Mouse (Mus musculus) liver, embryonic 11.5 days (tissue): ENCODE measurements around the gene Ret. TPM values are rescaled to one million over a fixed set of nuclear protein-coding genes. Genes with fewer than 3 reads are reported as not detected.

Experiments
- ATAC-seq: fragments of 200-750 bp; cut with Nextera tagmentation; replicated peaks from 2 replicates; pipeline ENCODE4 v1.8.0; 2017; ENCODE audit warnings: moderate number of reproducible peaks, mild to moderate bottlenecking, moderate TSS enrichment, moderate library complexity; ENCODE audit not compliant: low FRiP score
- DNase-seq: peaks from one replicate; pipeline ENCODE4 v3.0.0-alpha.2; 2017; ENCODE audit warnings: low spot score
- H3K27ac ChIP-seq: fragments of 300-500 bp; sonication (generic); 2 replicates; pipeline ENCODE4 v1.5.1; 2014; ENCODE audit warnings: mild to moderate bottlenecking, low read depth, low read length, control low read depth
- H3K27me3 ChIP-seq: fragments of 300-500 bp; sonication (generic); replicated peaks from 2 replicates; pipeline ENCODE4 v1.6.1; 2014; ENCODE audit warnings: low read length, mixed read lengths; ENCODE audit not compliant: control insufficient read depth, insufficient read depth
- H3K36me3 ChIP-seq: fragments of 300-500 bp; sonication (generic); 2 replicates; pipeline ENCODE4 v1.6.1; 2014; ENCODE audit warnings: mild to moderate bottlenecking, low read length, moderate library complexity, mixed read lengths; ENCODE audit not compliant: control insufficient read depth, insufficient read depth
- H3K4me1 ChIP-seq: fragments of 300-500 bp; sonication (generic); replicated peaks from 2 replicates; pipeline ENCODE4 v1.6.1; 2014; ENCODE audit warnings: low read length, mixed read lengths; ENCODE audit not compliant: control insufficient read depth, insufficient read depth
- H3K4me2 ChIP-seq: fragments of 300-500 bp; sonication (generic); 2 replicates; pipeline ENCODE4 v1.6.1; 2014; ENCODE audit warnings: mild to moderate bottlenecking, control low read depth, moderate library complexity
- H3K4me3 ChIP-seq: fragments of 300-500 bp; sonication (generic); 2 replicates; pipeline ENCODE4 v1.5.1; 2014; ENCODE audit warnings: low read depth, low read length, control low read depth
- H3K9ac ChIP-seq: fragments of 300-500 bp; sonication (generic); 2 replicates; pipeline ENCODE4 v1.6.1; 2014; ENCODE audit warnings: low read depth, low read length, control low read depth
- H3K9me3 ChIP-seq: fragments of 300-500 bp; sonication (generic); 2 replicates; pipeline ENCODE4 v1.6.1; 2016; ENCODE audit warnings: low read length, inconsistent platforms, mixed read lengths; ENCODE audit not compliant: control insufficient read depth
- WGBS: fragments of 180-500 bp; shearing (Covaris S2); extraction: QIAGEN DNeasy Blood & Tissue Kit; methylation state at CpG from one replicate; pipeline ENCODE4 v1.1.7; 2014; 5-methylcytosine and 5-hydroxymethylcytosine counted together
- polyA plus RNA-seq: library from polyadenylated mRNA; unstranded; fragments of >200 nt; fragmentation: Nextera tagmentation; extraction: Ambion mirVana; gene quantifications from 2 replicates; pipeline ENCODE4 v1.2.1, GENCODE M21; 2014

The Ret gene
- polyA plus RNA-seq, 1 experiment from 2014 or later, result 0.95 TPM

- Histone ChIP-seq H3K27ac (no peak overlapping the region), H3K4me2 (no peak overlapping the region), H3K9me3 (no peaks in the 10 kb centered on the region), H3K36me3 (no peaks in the 10 kb centered on the region), H3K4me3 (no peak overlapping the region), H3K27me3 (peaks cover 2% of the 10 kb centered on the region; the same call in 1 of the 2 replicates), H3K9ac (no peak overlapping the region), H3K4me1 (no peaks in the 10 kb centered on the region)
- ATAC-seq, result no peak
- WGBS, result 48% methylated on average over 7 of the region's 7 CpGs
- DNase-seq, result no peak
Observed at GRCm38 (mm10) chr6:118205176-118205890, 7.8 kb upstream of the Ret start.

- ATAC-seq (no peak), DNase-seq (no peak)
- H3K27me3 ChIP-seq, result peaks cover 14% of the 10 kb centered on the region
Observed at GRCm38 (mm10) chr6:118204112-118204511, 6.6 kb upstream of the Ret start.

GRCm38 (mm10) chr6:118196751-118197439, 623 bp downstream of the Ret start:
- ATAC-seq, result 0 out of 2 replicates have a peak, but pooled peaks have one; percentile 39
- WGBS, result 2% methylated on average over 81 of the region's 84 CpGs
- Histone ChIP-seq H3K27me3 (peaks cover 71% of the 10 kb centered on the region), H3K4me3 (peak overlapping the region; percentile 56), H3K36me3 (no peaks in the 10 kb centered on the region), H3K4me2 (peak overlapping the region; percentile 85), H3K4me1 (no peaks in the 10 kb centered on the region), H3K9ac (no peak overlapping the region), H3K27ac (no peak overlapping the region), H3K9me3 (no peaks in the 10 kb centered on the region)
- DNase-seq, result peak; percentile 53

More at GRCm38 (mm10) chr6:118204112-118204511, 6.6 kb upstream of the Ret start:
- H3K36me3 ChIP-seq, result no peaks in the 10 kb centered on the region
- 85% methylated on average over 1 of the region's 1 CpGs for WGBS
- H3K9ac ChIP-seq, result no peak overlapping the region
- no peak overlapping the region for H3K27ac ChIP-seq
- no peak overlapping the region for H3K4me3 ChIP-seq
- H3K4me2 ChIP-seq, result no peak overlapping the region
- no peaks in the 10 kb centered on the region for H3K9me3 ChIP-seq
- H3K4me1 ChIP-seq, result no peaks in the 10 kb centered on the region

- no peak overlapping the region for H3K27ac ChIP-seq
- no peak overlapping the region for H3K9ac ChIP-seq
- peaks cover 67% of the 10 kb centered on the region for H3K27me3 ChIP-seq
- ATAC-seq, result no peak
- H3K9me3 ChIP-seq, result no peaks in the 10 kb centered on the region
- no peaks in the 10 kb centered on the region for H3K4me1 ChIP-seq
- H3K4me2 ChIP-seq, result no peak overlapping the region
- 38% methylated on average over 8 of the region's 8 CpGs for whole genome bisulfite sequencing
- no peak for DNase-seq
- no peak overlapping the region for H3K4me3 ChIP-seq
- H3K36me3 ChIP-seq, result no peaks in the 10 kb centered on the region
Observed at GRCm38 (mm10) chr6:118195108-118195507, 2.4 kb downstream of the Ret start.

- Histone ChIP-seq H3K4me2 (no peak overlapping the region), H3K9me3 (no peaks in the 10 kb centered on the region), H3K27me3 (peaks cover 45% of the 10 kb centered on the region), H3K4me1 (no peaks in the 10 kb centered on the region), H3K27ac (no peak overlapping the region), H3K4me3 (no peak overlapping the region), H3K36me3 (no peaks in the 10 kb centered on the region), H3K9ac (no peak overlapping the region)
- no peak for ATAC-seq
- DNase-seq, result no peak
- 47% methylated on average over 3 of the region's 3 CpGs for WGBS
Observed at GRCm38 (mm10) chr6:118192882-118193281, 4.6 kb downstream of the Ret start.

- DNase-seq, result no peak
- H3K27me3 ChIP-seq, result peaks cover 38% of the 10 kb centered on the region
Observed at GRCm38 (mm10) chr6:118192199-118192598, 5.3 kb downstream of the Ret start.

GRCm38 (mm10) chr6:118189764-118190163, 7.8 kb downstream of the Ret start:
- no peak overlapping the region for H3K9ac ChIP-seq
- no peak overlapping the region for H3K4me3 ChIP-seq
- no peak overlapping the region for H3K27ac ChIP-seq
- H3K9me3 ChIP-seq, result no peaks in the 10 kb centered on the region
- no peaks in the 10 kb centered on the region for H3K36me3 ChIP-seq
- H3K4me1 ChIP-seq, result no peaks in the 10 kb centered on the region
- DNase-seq (no peak), ATAC-seq (no peak)
- WGBS, result 39% methylated on average over 3 of the region's 3 CpGs
- peaks cover 14% of the 10 kb centered on the region for H3K27me3 ChIP-seq
- no peak overlapping the region for H3K4me2 ChIP-seq

More at GRCm38 (mm10) chr6:118192199-118192598, 5.3 kb downstream of the Ret start:
- no peak overlapping the region for H3K4me3 ChIP-seq
- no peak overlapping the region for H3K27ac ChIP-seq
- H3K4me2 ChIP-seq, result no peak overlapping the region
- no peaks in the 10 kb centered on the region for H3K9me3 ChIP-seq
- no peaks in the 10 kb centered on the region for H3K4me1 ChIP-seq
- WGBS, result 50% methylated on average over 4 of the region's 4 CpGs
- no peak overlapping the region for H3K9ac ChIP-seq
- no peaks in the 10 kb centered on the region for H3K36me3 ChIP-seq
- ATAC-seq, result no peak

GRCm38 (mm10) chr6:118188599-118188998, 8.9 kb downstream of the Ret start:
- ATAC-seq, result no peak
- Histone ChIP-seq H3K4me3 (no peak overlapping the region), H3K27me3 (peaks cover 3% of the 10 kb centered on the region), H3K9ac (no peak overlapping the region), H3K36me3 (no peaks in the 10 kb centered on the region), H3K9me3 (no peaks in the 10 kb centered on the region), H3K27ac (no peak overlapping the region), H3K4me2 (no peak overlapping the region), H3K4me1 (no peaks in the 10 kb centered on the region)
- 63% methylated on average over 9 of the region's 9 CpGs for WGBS
- no peak for DNase-seq

- WGBS, result 80% methylated on average over 3 of the region's 3 CpGs
- Histone ChIP-seq H3K27ac (no peak overlapping the region), H3K9me3 (no peaks in the 10 kb centered on the region), H3K36me3 (no peaks in the 10 kb centered on the region), H3K4me3 (no peak overlapping the region), H3K9ac (no peak overlapping the region), H3K27me3 (no peaks in the 10 kb centered on the region; the same call in 1 of the 2 replicates), H3K4me2 (no peak overlapping the region), H3K4me1 (no peaks in the 10 kb centered on the region)
- ATAC-seq (no peak), DNase-seq (no peak)
Observed at GRCm38 (mm10) chr6:118187285-118187641, 10.3 kb downstream of the Ret start.
